Mouse (Mus musculus): ENCODE measurements around the gene Metap2. TPM values are rescaled to one million over a fixed set of nuclear protein-coding genes. Genes with fewer than 3 reads are reported as not detected.

The Metap2 gene
- polyA plus RNA-seq, 1 experiment from 2014 or later: 190 TPM

DNA sequence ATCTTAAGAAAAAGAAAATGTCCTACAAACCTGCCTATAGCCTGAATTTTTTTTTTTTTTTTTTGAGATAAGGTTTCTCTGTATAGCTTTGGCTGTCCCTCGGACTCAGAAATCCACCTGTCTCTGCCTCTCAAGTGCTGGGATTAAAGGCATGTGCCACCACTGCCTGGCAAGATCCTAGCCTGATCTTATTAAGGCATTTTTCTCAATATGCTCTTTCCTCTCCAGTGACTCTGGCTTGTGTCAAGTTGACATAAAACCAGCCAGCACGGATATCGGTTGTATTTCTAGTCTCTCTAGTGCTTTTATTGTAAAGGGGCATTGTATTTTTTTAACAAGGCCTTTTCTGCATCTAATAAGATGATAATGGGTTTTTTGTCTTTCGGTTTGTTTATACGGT lies 27.8 kb upstream of the Metap2 start:
- H3K36me3 ChIP-seq: no peaks in the 10 kb centered on the region
- H3K9me3 ChIP-seq (replicated peaks): no peaks in the 10 kb centered on the region
- no peaks in the 10 kb centered on the region for H3K27me3 ChIP-seq
- 82% methylated on average over 5 of the region's 5 CpGs for WGBS
- ATAC-seq (ENCODE audit: low FRiP score): no peak
- H3K4me2 ChIP-seq (replicated peaks): no peak overlapping the region
- H3K4me1 ChIP-seq: no peaks in the 10 kb centered on the region
- H3K4me3 ChIP-seq: no peak overlapping the region
- H3K27ac ChIP-seq: no peak overlapping the region
- H3K9ac ChIP-seq: no peak overlapping the region

DNA sequence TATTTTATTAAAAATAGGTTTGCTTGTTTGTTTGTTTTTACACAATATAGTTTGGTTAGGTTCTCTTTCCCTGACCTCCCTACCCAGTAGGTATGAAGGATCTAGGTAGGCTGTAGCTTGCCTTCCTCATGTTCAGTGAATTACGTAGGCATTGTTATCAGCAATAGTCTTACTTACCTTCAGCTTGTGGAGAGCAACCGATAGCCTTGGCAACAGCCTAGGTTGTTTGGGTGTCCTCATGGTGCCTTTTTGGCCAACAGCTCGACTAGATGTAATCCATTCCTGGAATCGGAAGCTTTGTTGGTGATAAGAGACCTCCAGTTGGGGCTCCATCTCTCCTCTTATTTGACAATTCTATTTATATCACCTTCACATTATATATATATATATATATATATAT lies 24.3 kb upstream of the Metap2 start:
- H3K9ac ChIP-seq: no peak overlapping the region
- no peak overlapping the region for H3K4me3 ChIP-seq
- no peak overlapping the region for H3K4me2 ChIP-seq (replicated peaks)
- H3K4me1 ChIP-seq: 0 out of 2 replicates have a peak, but pooled peaks cover 2% of the 10 kb centered on the region
- no peak overlapping the region for H3K27ac ChIP-seq
- H3K9me3 ChIP-seq (replicated peaks): no peaks in the 10 kb centered on the region
- no peaks in the 10 kb centered on the region for H3K36me3 ChIP-seq
- 100% methylated on average over 4 of the region's 4 CpGs for WGBS
- no peak for ATAC-seq (ENCODE audit: low FRiP score)
- H3K27me3 ChIP-seq: no peaks in the 10 kb centered on the region

- no peaks in the 10 kb centered on the region for H3K27me3 ChIP-seq
- H3K36me3 ChIP-seq: no peaks in the 10 kb centered on the region
- no peak overlapping the region for H3K27ac ChIP-seq
- 77% methylated on average over 13 of the region's 13 CpGs for WGBS
- H3K9me3 ChIP-seq (replicated peaks): no peaks in the 10 kb centered on the region
- 0 out of 2 replicates have a peak, but pooled peaks cover 6% of the 10 kb centered on the region for H3K4me1 ChIP-seq
- H3K9ac ChIP-seq: no peak overlapping the region
- no peak overlapping the region for H3K4me3 ChIP-seq
- H3K4me2 ChIP-seq (replicated peaks): no peak overlapping the region
- ATAC-seq (ENCODE audit: low FRiP score): no peak
Observed at GRCm38 (mm10) chr10:93919227-93919626, 22.3 kb upstream of the Metap2 start.

DNA sequence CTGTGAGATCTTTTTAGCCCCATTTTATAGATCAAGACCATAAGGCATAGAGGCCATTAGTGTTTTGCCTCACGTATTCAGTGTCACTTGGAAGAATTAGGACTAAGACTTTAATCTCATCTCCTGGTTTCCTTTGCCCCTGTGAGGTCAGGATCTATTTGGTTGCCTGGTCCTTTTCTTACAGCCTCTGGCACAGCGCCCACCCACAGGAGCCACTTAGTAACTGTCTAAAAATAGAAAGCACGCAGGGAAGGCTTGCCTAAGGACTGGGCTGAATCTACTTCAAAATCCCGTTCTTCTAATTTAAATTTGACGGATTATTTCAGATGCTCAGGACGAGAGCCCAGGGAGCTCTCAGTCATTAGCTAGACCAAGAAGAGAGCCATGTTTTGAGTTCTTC lies 21.8 kb upstream of the Metap2 start:
- Histone ChIP-seq H3K27me3 (no peaks in the 10 kb centered on the region), H3K9me3 (replicated peaks) (no peaks in the 10 kb centered on the region), H3K27ac (no peak overlapping the region), H3K4me2 (replicated peaks) (no peak overlapping the region), H3K4me1 (0 out of 2 replicates have a peak, but pooled peaks cover 6% of the 10 kb centered on the region), H3K36me3 (no peaks in the 10 kb centered on the region), H3K4me3 (no peak overlapping the region), H3K9ac (no peak overlapping the region)
- ATAC-seq (ENCODE audit: low FRiP score): no peak
- WGBS: 65% methylated on average over 6 of the region's 6 CpGs

- Histone ChIP-seq H3K9me3 (replicated peaks) (no peaks in the 10 kb centered on the region), H3K4me3 (no peak overlapping the region), H3K9ac (no peak overlapping the region), H3K4me2 (replicated peaks) (no peak overlapping the region), H3K36me3 (no peaks in the 10 kb centered on the region), H3K27ac (no peak overlapping the region), H3K27me3 (no peaks in the 10 kb centered on the region), H3K4me1 (0 out of 2 replicates have a peak, but pooled peaks cover 6% of the 10 kb centered on the region)
- ATAC-seq (ENCODE audit: low FRiP score): no peak
- 89% methylated on average over 2 of the region's 2 CpGs for WGBS
Observed at GRCm38 (mm10) chr10:93918087-93918486, 21.2 kb upstream of the Metap2 start.

DNA sequence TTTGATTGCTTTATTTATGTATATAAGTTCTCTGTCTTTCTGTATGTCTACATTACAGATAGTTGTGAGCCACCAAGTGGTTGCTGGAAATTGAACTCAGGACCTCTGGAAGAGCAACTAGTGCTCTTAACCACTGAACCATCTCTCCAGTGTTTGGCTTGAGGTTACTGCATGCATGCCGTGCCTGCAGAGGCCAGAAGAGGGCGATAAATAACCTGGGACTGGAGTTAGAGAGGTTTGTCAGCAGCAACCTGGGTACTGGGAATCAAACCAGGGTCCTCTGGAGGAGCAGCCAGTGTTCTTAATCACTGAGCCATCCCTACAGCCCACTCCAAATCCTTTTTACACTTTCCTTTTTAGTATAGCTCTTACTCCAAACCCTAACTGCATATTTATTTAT lies 19.9 kb upstream of the Metap2 start:
- Histone ChIP-seq H3K4me1 (0 out of 2 replicates have a peak, but pooled peaks cover 6% of the 10 kb centered on the region), H3K4me3 (no peak overlapping the region), H3K27me3 (no peaks in the 10 kb centered on the region), H3K36me3 (no peaks in the 10 kb centered on the region), H3K4me2 (replicated peaks) (no peak overlapping the region), H3K9me3 (replicated peaks) (no peaks in the 10 kb centered on the region), H3K9ac (no peak overlapping the region), H3K27ac (no peak overlapping the region)
- WGBS: 79% methylated on average over 2 of the region's 2 CpGs
- ATAC-seq (ENCODE audit: low FRiP score): no peak

GRCm38 (mm10) chr10:93915531-93916275 lies 18.8 kb upstream of the Metap2 start:
- Histone ChIP-seq H3K9me3 (replicated peaks) (no peaks in the 10 kb centered on the region), H3K27me3 (no peaks in the 10 kb centered on the region), H3K27ac (no peak overlapping the region), H3K9ac (no peak overlapping the region), H3K4me3 (no peak overlapping the region), H3K36me3 (no peaks in the 10 kb centered on the region), H3K4me1 (0 out of 2 replicates have a peak, but pooled peaks cover 6% of the 10 kb centered on the region), H3K4me2 (replicated peaks) (no peak overlapping the region)
- ATAC-seq (ENCODE audit: low FRiP score): no peak
- WGBS: 38% methylated on average over 11 of the region's 11 CpGs

GRCm38 (mm10) chr10:93913525-93913924 lies 16.6 kb upstream of the Metap2 start:
- no peak for ATAC-seq (ENCODE audit: low FRiP score)
- Histone ChIP-seq H3K27ac (no peak overlapping the region), H3K9me3 (replicated peaks) (no peaks in the 10 kb centered on the region), H3K27me3 (no peaks in the 10 kb centered on the region), H3K9ac (no peak overlapping the region), H3K36me3 (no peaks in the 10 kb centered on the region), H3K4me2 (replicated peaks) (no peak overlapping the region), H3K4me3 (no peak overlapping the region), H3K4me1 (0 out of 2 replicates have a peak, but pooled peaks cover 6% of the 10 kb centered on the region)
- 92% methylated on average over 5 of the region's 5 CpGs for WGBS

DNA sequence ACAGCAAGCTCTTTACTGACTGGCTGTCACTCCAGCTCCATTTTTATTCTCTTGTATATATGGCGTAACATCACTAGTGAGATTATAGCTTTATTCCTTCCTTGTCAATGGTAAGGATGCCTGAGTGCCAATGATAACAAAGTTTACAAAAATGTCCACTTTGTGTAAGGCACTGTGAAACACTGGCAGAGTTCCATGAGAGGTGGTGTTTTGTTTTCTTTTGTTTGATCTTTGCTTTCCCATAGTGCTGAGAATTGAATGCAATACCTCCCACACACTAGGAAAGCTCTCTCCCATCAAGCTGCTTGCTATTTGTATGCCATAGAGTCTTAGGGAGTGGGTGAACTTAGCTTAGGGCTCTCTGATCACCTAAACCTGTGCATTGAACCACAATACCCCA lies 16.0 kb upstream of the Metap2 start:
- WGBS: 92% methylated on average over 1 of the region's 1 CpGs
- Histone ChIP-seq H3K9ac (no peak overlapping the region), H3K4me1 (0 out of 2 replicates have a peak, but pooled peaks cover 6% of the 10 kb centered on the region), H3K36me3 (no peaks in the 10 kb centered on the region), H3K4me2 (replicated peaks) (no peak overlapping the region), H3K9me3 (replicated peaks) (no peaks in the 10 kb centered on the region), H3K4me3 (no peak overlapping the region), H3K27ac (no peak overlapping the region), H3K27me3 (no peaks in the 10 kb centered on the region)
- no peak for ATAC-seq (ENCODE audit: low FRiP score)

DNA sequence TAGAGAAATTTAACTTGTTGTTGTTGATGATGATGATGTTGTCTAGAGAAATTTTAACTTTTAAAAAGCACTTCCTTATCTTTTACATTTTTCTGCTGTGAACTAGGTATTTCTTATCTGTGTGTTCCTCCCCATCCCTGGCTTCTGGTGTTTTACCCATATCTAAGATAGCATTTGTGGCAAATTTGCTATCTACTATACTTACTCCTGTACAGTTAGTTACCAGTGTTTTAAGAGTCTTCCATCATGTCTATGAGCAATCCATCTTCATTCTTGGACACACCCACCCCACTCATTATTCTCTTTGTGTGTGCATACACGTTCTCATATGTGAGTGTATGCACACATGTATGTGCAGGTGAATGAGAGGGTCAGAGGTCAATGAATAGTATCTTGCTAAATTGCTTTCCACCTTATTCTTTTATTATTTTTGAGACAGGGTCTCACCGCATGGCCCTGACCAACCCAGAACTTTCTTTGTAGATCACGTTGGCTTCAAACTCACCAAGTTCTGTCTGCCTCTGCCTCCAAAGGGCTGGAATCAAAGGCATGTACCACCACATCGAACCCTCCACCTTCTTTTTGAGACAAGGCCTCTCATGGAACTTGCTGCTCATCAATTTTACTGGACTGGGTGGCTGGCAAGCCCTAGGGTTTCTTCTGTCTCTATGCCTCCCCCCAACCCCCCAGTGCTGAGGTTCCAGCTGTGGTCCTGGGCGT lies 15.4 kb upstream of the Metap2 start:
- H3K4me1 ChIP-seq: 0 out of 2 replicates have a peak, but pooled peaks cover 6% of the 10 kb centered on the region
- no peaks in the 10 kb centered on the region for H3K27me3 ChIP-seq
- H3K36me3 ChIP-seq: no peaks in the 10 kb centered on the region
- WGBS: 90% methylated on average over 5 of the region's 5 CpGs
- no peak overlapping the region for H3K27ac ChIP-seq
- no peak overlapping the region for H3K9ac ChIP-seq
- ATAC-seq (ENCODE audit: low FRiP score): no peak
- no peaks in the 10 kb centered on the region for H3K9me3 ChIP-seq (replicated peaks)
- H3K4me2 ChIP-seq (replicated peaks): no peak overlapping the region
- no peak overlapping the region for H3K4me3 ChIP-seq

DNA sequence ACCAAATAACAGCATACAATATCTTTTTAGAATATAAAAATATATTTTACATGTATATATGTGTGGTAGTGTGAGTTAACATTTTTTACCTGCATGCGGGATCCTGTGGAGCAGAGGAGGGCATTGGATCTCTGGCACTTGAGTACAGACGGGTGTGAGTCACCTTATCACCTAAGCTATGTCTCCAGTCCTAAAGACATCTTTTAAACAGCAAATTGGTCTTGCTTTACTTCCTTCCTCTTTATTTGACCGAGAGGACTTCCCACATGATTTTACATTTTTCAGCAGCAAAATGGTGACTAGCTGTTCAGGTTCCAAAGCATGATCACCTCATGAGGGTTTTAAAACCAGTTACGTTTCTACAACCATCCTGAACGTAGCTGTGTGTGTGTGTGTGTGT lies 14.4 kb upstream of the Metap2 start:
- 85% methylated on average over 5 of the region's 5 CpGs for WGBS
- ATAC-seq (ENCODE audit: low FRiP score): no peak
- no peaks in the 10 kb centered on the region for H3K27me3 ChIP-seq

GRCm38 (mm10) chr10:93909811-93910446 lies 13.0 kb upstream of the Metap2 start:
- no peak overlapping the region for H3K4me2 ChIP-seq (replicated peaks)
- no peaks in the 10 kb centered on the region for H3K9me3 ChIP-seq (replicated peaks)

More for the DNA sequence above, 14.4 kb upstream of the Metap2 start:
- H3K4me1 ChIP-seq: 0 out of 2 replicates have a peak, but pooled peaks cover 5% of the 10 kb centered on the region
- H3K9ac ChIP-seq: no peak overlapping the region
- no peak overlapping the region for H3K4me2 ChIP-seq (replicated peaks)
- H3K9me3 ChIP-seq (replicated peaks): no peaks in the 10 kb centered on the region
- no peak overlapping the region for H3K27ac ChIP-seq
- no peaks in the 10 kb centered on the region for H3K36me3 ChIP-seq
- H3K4me3 ChIP-seq: no peak overlapping the region

More at GRCm38 (mm10) chr10:93909811-93910446, 13.0 kb upstream of the Metap2 start:
- no peak overlapping the region for H3K9ac ChIP-seq
- no peaks in the 10 kb centered on the region for H3K4me1 ChIP-seq
- no peak for ATAC-seq (ENCODE audit: low FRiP score)
- no peaks in the 10 kb centered on the region for H3K36me3 ChIP-seq
- H3K27me3 ChIP-seq: no peaks in the 10 kb centered on the region
- no peak overlapping the region for H3K27ac ChIP-seq
- no peak overlapping the region for H3K4me3 ChIP-seq
- WGBS: 64% methylated on average over 5 of the region's 5 CpGs

Data from hindbrain, embryonic 12.5 days (tissue).